Mouse (Mus musculus): Measurements from ENCODE around the gene Pml. TPM values are rescaled to one million over a fixed set of nuclear protein-coding genes. Genes with fewer than 3 reads are reported as not detected.

The Pml gene
- total RNA-seq, 1 experiment from 2014 or later = 21.4 TPM

DNA sequence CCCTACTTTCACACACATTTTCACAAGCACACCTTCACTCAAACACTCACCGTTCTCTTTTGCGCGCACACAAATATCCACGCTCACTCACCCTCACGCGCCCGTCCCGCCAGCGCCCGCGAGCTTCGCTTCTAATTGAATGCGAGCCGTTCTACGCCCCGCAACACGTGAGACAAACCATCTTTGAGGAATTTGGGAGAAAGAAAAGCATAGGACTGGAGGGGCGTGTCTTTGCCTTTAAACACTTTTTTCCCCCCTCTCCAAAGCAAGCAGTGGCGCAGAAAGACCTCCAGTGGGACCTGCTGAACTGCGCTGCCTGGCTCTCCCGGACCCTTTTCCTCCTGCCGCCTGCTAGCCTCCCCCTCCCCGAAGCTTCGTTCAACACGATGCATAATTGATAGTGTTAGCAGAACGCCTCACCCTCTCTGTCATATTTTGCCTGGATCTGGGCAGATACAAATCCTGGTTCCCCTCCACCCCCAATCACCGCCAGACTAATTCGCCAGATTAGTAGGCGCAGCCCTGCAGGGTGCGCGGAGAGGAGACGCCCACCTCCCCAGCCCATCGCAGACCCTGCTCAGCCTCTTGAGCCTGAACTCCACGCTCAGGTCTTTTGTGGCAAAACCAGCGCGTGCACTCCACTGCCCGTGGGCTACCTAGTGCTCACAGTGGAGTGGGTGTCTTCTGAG, 47.6 kb downstream of the Pml start:
- no peak for DNase-seq

DNA sequence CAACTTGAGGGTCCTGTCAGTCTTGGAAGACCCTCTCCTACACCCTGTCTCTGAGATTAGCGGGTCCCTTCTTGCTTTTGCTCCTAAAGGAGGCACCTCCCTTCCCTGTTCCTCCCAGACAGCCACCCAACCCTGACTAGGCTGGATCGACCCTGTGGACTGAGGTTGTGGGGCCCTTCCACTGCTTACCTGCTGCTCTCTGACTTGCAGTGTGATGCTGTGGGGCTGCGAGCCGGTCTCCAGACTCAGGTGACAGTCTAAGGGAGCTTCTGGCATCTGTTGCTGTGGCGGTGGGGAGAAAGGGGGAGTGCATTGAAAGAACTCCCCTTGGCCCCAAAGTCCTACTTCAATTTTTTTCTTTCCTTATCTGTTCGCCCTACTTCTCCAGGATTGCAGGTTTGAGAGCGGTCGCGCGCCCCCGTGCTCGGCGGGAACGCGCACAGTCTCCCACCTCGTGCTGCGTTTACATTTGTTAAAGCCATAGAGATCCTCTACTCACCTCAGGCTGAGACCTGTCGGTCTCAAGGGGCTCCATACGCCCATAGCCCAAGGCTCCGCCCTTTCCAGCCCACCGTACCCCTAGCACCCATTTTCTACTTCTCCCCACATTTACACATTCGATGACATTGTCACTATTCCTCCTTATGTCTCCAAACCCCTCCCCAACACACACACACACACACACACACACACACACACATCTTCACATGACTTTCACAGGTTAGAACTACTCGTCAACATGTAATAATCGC, 48.3 kb downstream of the Pml start:
- DNase-seq = no peak

DNA sequence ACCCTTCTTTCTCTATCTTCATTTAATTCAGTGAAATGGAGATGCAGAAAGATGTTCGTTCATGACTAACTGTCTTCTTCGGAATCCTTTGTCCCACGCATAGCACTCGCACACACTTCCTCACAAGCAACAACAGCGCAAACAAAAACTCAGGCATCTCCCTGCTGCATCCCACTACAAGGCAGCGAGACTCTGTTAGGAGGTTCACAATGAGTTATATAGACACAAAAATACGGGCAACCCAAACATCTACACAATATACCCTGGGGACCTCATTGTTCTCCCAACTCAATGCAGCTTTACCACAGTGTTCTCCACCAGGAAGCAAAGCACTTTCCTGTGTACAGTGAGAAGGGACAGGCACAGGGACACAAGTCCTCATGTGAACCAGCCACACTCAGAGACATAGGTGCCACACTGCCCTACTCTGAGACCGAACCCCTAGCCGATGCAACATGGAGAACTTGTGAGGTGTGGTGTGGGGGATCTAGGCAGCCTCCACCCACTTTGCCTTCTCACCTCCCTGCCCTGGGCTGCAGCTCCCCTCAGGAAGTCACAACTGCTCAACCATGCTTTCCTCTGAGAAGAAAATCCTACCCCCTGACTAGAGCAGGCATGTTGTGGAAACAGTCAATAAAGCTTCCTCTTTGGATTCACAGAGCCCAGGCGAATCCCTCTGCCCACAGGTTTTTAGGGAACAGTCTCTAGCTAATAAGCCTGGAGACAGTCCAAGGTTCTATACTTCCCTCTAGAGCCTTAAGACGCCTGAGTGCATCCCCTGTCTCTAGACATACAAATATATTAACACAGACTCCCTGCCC, 49.1 kb downstream of the Pml start:
- DNase-seq = no peak

DNA sequence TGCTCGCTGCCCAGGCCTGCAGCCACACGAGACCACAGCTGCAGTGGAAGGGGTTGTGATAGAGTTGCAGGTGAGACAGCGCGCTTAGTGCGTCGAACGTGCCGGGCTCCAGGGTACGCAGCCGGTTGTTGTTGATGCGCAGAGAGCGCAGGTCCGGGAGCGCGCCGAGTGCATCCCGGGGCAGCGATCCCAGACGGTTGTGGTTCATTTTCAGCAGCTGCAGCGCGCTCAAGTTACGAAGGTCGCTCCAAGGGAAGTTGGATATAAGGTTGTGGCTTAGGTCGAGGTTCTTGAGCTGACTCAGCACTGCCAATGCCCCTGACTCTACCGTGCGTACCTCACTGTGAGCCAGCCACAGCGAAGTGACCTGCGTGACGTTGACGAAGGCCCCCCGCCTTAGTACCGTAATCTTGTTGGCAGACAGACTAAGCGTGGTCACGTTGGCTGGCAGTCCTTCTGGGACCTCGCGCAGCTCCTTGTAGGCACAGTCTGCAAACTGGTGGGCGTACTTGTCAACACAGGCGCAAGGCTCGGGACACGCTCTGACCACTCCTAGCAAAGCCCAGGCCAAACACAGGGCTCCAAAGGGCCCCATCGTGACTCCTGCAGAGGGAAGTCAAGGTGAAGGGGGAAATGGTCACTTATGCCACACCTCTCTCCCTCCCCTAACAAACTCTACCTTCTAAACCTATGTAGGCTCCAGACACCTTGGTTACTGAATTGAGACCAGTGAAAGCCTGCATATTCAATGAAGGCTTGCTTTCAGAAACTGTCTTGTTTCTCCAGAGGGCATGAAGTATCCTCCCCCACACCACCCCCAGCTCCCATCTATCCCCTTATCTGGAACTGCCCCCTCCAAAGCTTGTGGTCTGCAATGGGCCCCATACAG, 50.0 kb downstream of the Pml start:
- no peak for DNase-seq

DNA sequence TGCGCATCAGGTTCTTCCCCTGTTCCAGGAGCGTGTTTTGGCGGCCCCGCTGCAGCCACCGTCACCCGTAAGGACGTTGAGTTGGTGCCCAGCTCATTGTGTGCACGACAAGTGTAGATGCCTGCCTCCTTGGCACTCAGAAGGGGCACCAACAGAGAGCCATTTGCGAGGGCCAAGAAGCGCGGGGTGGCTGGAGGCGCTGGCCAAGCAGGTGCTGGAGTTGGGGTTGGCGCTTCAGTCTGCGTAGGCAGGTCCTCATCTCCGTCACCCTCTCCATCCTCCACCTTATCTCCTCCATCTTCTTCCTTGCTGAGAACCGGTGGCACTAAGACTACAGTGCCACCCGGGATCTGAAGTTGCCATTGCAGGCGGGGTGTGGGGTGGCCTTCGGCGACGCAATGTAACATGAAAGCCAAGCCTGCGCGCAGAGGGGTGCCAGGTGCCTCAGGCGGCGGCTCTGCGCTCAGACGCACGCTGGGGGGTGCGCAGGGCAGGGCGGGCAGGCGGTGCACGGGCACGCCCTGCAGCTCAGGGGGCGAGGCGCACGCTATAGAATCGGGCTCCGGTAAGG, 50.7 kb downstream of the Pml start:
- no peak for DNase-seq

DNA sequence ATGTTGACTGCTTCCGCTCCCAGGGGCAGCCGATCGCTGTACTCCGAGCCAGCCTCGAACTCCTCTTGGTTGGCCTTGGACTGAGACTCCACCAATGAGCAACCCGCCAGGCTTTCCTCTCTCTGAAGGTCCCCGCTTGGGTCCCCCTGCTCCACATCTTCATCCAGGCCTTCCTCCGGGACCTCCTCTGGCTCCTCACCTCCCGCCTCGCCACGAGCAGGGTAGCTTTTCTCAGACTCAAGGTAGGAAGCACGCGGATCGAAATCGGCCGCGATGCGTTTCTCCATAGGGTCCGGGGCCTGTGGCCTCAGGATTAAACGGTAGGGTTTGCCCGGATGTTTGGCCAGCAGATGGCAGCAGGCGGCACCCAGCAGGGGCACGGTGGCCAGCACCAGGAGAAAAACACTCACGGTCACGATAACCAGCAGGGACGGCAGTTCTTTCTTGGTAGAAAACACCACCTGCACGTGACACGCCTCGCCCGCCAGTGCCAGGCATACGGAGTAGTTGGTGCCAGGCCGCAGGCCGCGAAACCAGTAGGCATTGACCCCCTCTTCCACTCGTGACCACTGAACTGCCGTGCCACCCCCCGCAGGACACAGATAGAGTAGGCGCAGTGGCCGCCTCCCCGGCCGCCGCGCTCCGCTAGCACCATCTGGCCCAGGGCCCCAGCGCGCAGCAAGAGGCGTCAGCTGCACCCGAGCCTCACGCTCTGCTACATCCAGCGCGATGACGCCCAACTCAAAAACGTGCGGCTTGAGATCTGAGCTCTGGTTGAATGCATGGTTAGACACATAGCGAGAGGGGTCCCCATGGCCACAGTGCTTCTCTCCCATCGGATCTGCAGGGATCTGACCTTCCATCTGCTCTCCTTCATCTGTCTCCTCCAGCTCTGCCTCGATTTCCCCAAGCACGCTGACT, 51.5 kb downstream of the Pml start:
- peak; percentile 70 for DNase-seq

DNA sequence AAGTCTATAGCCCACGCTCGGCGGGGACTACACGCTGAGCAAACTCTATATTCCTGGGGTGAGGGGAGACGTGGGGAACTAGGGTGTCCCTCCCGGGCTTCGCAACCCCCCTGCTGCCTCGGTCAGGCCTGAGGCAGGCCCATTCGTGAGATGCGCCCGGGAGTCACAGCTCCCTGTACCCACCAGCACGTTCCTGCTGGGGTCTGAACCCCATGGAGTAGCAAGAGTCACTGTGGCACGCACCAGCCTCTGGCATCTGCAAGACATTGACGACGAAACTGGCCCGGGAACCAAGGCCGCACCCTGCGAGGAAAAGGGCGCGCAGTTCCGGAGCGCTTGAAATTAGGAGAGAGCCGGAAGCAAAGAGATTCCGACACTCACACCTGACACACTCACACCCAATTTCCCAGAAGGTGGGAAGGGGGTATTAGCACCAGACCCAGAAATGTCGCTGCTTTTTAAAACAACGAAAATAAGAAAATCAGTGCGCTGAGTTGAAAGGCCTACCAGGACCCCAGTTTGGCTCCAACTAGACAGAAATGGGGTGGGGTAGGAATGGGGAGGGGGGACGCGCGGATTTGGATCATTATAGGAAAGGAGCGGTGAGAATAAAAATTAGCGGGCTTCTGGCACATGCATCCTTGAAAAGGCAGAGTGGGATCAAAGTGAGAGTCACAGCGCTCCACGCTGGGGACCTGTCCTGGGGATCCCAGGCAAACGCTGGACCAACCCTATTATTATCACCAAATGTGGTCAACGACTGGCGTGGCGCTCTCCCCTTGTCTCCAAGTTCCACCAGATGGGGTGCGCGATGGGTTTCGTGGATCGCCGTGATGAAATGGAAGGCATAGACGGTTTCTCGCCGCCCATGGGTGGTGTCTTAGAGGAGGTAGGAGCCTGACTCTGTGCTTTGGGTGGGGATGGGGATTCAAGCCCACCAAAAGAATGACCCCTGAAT, 52.7 kb downstream of the Pml start:
- DNase-seq = peak; percentile 51

DNA sequence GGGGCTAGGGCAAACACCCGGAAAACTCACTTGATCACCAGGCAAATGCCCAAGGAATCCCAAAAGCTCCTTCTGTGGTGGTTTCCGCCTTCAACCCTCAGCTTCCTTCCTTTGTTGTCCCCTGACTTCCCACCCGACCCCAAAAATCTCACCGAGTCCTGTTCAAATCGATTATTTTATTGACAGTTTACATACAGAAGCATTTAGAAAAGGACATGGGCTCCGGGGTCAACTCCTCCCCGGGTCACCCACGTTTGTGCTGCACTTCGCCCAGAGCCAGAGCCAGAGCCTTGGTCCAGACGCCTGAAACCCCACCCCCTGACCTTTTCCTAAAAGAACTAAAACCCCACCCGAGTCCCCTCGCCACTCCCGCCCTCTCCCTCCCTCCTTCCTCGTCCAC, 53.4 kb downstream of the Pml start:
- DNase-seq = no peak

DNA sequence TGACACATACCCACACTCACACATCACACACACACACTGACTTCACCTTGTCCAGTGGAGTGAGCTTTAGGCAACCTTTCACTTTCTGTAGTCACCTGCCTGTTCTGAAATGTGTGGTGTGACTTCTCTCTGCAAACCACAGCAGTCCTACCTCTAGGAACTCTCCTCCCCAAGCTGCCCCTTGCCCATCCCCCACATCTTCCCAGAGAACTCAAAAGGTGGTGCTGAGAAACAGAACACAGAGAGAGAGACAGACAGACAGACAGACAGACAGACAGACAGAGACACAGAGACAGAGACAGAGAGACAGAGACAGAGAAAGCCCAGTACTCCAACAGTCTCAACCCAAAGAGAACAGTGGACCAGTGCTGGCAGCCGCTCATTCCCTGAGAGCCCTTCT, 53.9 kb downstream of the Pml start:
- no peak for DNase-seq

DNA sequence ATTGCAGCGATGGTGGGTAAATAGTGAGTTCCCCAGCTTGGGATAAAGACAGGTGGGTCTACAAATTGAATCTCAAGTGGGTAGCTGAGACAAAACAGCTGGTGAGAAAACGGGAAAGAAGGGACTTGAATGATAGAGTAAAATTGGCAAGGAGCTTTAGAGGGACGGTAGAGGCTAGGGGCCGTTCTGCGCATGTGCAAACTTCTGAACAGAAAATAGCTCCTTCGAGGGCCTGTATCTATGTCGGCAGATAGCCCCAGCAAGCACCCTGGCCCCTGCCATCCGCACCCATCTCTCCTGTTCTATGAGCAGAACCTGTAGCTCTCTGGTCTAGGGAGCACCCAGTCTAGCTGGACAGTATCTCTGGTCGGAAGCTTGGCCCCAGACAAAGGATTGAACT, 55.4 kb downstream of the Pml start:
- DNase-seq = no peak

DNA sequence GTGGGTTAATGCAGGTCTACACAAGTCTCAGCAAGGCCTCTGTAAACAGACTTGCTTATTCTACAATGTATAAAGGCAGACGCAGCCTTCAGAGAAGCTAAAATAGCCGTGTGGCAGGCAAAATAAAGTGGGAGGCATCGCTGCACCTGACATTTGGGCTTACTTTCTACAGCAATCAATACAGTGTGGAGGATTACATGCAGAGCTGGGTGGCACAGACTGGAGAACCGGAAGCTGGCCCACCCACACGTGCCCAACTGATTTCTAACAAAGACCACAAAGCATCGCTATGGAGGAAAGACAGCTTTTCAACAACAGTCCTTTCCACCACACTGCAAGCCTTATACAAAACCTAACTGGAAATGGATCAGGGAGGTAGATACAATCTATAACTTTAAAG, 65.1 kb downstream of the Pml start:
- DNase-seq = no peak

DNA sequence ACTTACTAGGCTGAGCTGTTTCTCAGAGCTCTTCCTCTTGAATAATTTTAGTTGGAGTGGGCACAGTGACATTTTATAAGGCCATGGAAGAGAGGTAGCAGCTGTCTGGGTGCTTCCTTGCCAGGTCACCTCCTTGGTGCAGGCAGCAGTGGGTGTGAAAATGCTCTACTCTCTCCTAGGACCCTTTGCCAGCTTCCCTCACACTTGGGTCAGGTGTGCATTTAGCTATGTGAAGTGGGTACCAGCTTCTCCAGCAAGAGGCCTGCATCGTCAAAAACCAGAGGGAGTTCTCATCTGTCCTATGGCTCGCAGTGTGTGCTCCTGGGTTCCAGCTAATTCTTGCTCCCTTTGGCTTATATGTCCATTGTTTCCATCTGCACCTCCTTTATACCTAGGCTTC, 70.2 kb downstream of the Pml start:
- DNase-seq = no peak

DNA sequence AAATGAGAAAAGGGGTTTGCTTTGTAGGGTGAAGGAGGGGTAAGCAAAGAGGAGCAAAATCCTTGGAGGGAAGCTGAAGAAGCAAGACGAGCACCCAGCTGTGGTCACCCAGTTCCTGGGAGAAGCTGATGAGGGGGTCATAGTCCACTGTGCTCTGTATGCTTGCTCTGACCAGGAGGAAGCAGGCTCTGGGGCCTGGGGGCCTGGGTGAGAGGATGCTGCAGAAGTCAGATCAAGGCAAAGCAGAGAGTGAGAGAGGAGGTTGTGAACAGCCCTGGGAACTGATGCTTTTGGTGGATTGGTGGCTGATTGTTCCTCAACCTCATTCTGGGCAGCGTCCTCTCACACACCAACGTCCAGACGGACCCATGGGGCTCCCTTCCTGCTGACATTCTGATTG, 72.4 kb downstream of the Pml start:
- DNase-seq = no peak

DNA sequence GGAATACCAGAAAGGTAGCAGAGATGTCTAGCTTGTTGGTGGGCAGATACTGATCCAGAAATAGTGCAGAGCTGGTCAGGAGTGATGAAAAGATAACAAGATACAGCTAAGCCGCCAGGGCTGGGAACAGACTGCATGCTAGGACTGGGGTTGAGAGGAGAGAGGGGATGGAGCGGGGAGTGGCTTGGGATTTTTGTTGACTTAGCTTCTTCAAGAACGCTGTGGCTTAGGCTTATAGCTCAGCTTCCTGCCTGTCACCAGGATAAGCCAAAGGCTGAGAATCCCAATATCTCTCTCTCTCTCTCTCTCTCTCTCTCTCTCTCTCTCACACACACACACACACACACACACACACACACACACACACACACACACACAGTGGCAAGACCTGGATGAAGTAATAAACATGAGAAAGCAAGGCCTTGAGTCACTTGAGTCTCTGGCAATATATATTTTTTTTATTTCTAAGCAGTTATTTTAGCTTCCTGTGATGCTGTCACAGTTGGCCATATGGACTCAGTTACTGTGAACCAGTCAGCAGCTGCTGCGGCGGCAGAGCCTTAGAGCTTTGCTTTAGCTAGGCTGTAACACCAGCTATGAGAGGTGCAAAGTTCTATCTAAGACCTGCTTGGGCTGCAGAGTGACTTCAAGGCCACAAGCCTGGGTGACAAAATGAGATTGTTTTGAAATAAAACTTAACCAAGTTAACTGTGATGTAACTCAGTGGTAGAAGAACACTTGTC, 73.7 kb downstream of the Pml start:
- DNase-seq = peak; percentile 21

DNA sequence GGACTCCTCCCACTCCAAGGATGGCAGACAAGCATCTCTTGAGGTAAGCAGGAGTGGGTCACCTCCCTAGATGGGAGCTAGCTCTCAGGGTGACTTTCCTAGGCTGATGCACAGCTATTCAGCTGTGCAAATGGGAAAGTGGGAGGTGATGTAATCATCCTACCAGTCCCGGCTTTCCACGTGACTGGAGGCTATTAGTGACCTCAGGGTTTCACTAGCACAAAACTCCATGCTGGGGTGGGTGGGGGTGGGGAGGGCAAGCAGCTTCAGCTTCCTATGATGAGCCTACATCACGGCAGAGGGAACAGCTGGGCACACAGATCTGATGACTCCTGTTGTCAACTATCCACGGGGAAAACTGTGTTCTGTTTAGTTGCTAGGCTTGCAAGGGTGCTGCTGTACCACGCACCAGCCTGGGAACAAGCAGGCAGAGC, 74.8 kb downstream of the Pml start:
- DNase-seq = no peak

DNA sequence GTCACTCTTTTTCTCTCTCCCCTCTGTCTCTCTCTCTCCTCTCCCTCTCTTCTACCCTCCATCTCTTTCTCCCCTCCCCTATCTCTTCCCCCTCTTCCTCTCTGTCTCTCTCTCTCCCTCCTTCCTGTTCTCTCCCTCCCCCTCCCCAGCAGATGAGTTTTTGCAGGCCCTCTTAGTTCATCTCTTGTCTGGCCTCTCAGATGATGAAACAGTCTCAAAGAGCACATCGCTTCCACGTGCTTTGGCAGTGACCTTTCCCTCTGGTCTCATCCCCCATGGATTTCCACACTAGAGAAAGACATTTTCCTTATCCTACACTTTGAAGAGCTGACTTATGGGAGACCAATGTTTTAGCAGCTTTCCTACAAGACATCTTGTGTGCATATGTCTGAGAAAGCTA, 76.7 kb downstream of the Pml start:
- DNase-seq = no peak

DNA sequence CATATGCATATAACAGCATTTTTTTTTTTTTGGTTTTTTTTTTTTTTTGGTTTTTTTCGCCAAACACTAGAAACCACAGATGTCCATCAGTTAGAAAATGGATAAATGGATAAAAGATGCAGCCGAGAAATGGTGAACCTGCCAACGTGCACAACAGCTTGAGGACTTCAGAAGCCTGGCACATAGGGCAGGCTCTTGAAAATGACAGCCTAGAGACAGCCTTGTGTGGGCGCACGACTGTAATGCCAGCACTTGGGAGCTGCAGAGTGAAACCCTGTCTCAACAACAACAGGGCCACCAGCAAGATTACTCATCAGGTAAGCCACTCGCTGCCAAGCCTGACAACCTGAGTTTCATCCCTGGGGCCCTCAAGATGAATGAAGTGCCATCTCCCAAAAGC, 80.2 kb downstream of the Pml start:
- DNase-seq = no peak

DNA sequence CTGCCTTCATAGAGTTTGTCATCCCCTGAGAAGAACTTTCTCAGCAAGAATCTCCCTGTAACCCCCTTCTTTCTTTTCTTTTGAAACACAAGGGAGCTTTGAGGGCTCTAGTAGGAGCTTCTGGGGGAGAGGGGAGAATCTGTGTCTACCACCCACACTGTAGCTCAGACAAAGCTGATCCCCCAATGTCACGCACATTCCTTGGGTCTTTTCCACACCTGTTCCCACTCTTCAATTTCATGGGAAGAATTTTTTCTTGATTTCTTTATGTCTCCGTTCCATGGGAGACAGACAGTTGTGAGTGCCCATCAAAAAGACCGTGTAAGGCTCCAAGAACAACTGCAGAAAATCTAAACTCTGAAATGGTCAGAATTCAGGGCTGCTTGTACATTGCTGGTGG, 80.7 kb downstream of the Pml start:
- DNase-seq = no peak

Data from adrenal gland, postnatal 14 days (tissue).